20 mouse cellular contexts compared by ENCODE assay signal in genomic region chr1:57851871-57852270, GRCm38 (mm10).
DNase-seq lines count a peak whose midpoint lies in the region; ATAC-seq and TF ChIP-seq lines count a peak whose summit lies in the region.
"Had no signal": no experiment of that assay in that cellular context is flagged by ENCODE, and none has a peak within 500 bp of the region (broad histone marks: within the 10 kb centered on the region; RNA-seq: fewer than 3 reads in every experiment).

No protein-coding gene starts in this region.

- intact Hi-C loops in heart, adult 2 months (cut with DNase I), result loop anchor here (10.0 kb wide), 1 partner anchor 183 kb away; no protein-coding TSS in a partner anchor

- H3K9ac ChIP-seq in heart, adult 2 months (ENCODE audit: low read depth, low read length), result no peak overlapping the region
- H3K9ac ChIP-seq in lung, embryonic 15.5 days, result no peak overlapping the region
- no peak overlapping the region for H3K9ac ChIP-seq in intestine, embryonic 15.5 days
- H3K9ac ChIP-seq: forebrain, embryonic 12.5 days; kidney, embryonic 15.5 days; liver, embryonic 12.5 days; neural tube, embryonic 12.5 days had no signal

- H3K4me2 ChIP-seq in lung, embryonic 15.5 days, result no peak overlapping the region
- 0 out of 2 replicates have a peak overlapping the region, but pooled peaks have one; percentile 28 for H3K4me2 ChIP-seq in intestine, embryonic 15.5 days (replicated peaks)
- H3K4me2 ChIP-seq: forebrain, embryonic 12.5 days; kidney, embryonic 15.5 days; liver, embryonic 12.5 days; neural tube, embryonic 12.5 days had no signal

- no peaks in the 10 kb centered on the region for H3K27me3 ChIP-seq in heart, adult 2 months (ENCODE audit: control insufficient read depth, insufficient read depth, low read length)
- no peaks in the 10 kb centered on the region for H3K27me3 ChIP-seq in lung, embryonic 15.5 days
- H3K27me3 ChIP-seq in intestine, embryonic 15.5 days (replicated peaks), result no peaks in the 10 kb centered on the region
- H3K27me3 ChIP-seq: kidney, embryonic 15.5 days; liver, embryonic 12.5 days; neural tube, embryonic 12.5 days; Patski had no signal

- TF ChIP-seq EP300 in heart, adult 2 months (IDR thresholded peaks at IDR 0.05; ENCODE audit: insufficient read depth, low read depth, low read length), result no peak

- H3K27ac ChIP-seq in heart, adult 2 months, result peak overlapping the region; percentile 85
- peak overlapping the region; percentile 17; the same call in 1 of the 2 replicates for H3K27ac ChIP-seq in lung, embryonic 15.5 days
- no peak overlapping the region for H3K27ac ChIP-seq in intestine, embryonic 15.5 days
- H3K27ac ChIP-seq: forebrain, embryonic 12.5 days; hindbrain, embryonic 10.5 days; kidney, embryonic 15.5 days; liver, embryonic 12.5 days; neural tube, embryonic 12.5 days had no signal

- ATAC-seq in lung, embryonic 15.5 days (ENCODE audit: borderline replicate concordance, extremely low read depth, low FRiP score, low TSS enrichment), result no peak
- ATAC-seq in intestine, embryonic 15.5 days, result no peak
- no peak for ATAC-seq in erythroblast, adult 5-6 weeks (replicated peaks; ENCODE audit: low FRiP score, poor library complexity, severe bottlenecking)
- ATAC-seq in cerebellum, adult (ENCODE audit: insufficient number of reproducible peaks, low FRiP score, low TSS enrichment), result no peak
- ATAC-seq: liver, embryonic 12.5 days; Patski had no signal

- H3K36me3 ChIP-seq in heart, adult 2 months (ENCODE audit: control insufficient read depth, insufficient read depth, low read length), result peaks cover 16% of the 10 kb centered on the region
- H3K36me3 ChIP-seq in lung, embryonic 15.5 days, result peaks cover 7% of the 10 kb centered on the region; the same call in 1 of the 2 replicates
- 0 out of 2 replicates have a peak, but pooled peaks cover 2% of the 10 kb centered on the region for H3K36me3 ChIP-seq in intestine, embryonic 15.5 days
- H3K36me3 ChIP-seq: forebrain, embryonic 12.5 days; hindbrain, embryonic 10.5 days; liver, embryonic 12.5 days; midbrain, embryonic 10.5 days; neural tube, embryonic 12.5 days had no signal

- no peak for TF ChIP-seq POLR2A in heart, adult 2 months (IDR thresholded peaks at IDR 0.05; ENCODE audit: insufficient read depth, low read depth, low read length)
- TF ChIP-seq POLR2A in lung, adult 2 months (IDR thresholded peaks at IDR 0.05; ENCODE audit: borderline replicate concordance, extremely low read depth, low read depth, low read length), result no peak

- H3K4me1 ChIP-seq in heart, adult 2 months (ENCODE audit: control insufficient read depth, insufficient read depth, low read length), result peaks cover 18% of the 10 kb centered on the region
- peaks cover 34% of the 10 kb centered on the region for H3K4me1 ChIP-seq in lung, embryonic 15.5 days
- peaks cover 13% of the 10 kb centered on the region for H3K4me1 ChIP-seq in lung, adult 2 months (ENCODE audit: control insufficient read depth, insufficient read depth, low read length)
- H3K4me1 ChIP-seq in intestine, embryonic 15.5 days (replicated peaks), result 0 out of 2 replicates have a peak, but pooled peaks cover 5% of the 10 kb centered on the region
- H3K4me1 ChIP-seq: liver, embryonic 12.5 days had no signal

- TF ChIP-seq CTCF in heart, adult 2 months (IDR thresholded peaks at IDR 0.05), result no peak
- no peak for TF ChIP-seq CTCF in lung, adult 2 months (IDR thresholded peaks at IDR 0.05; ENCODE audit: insufficient read depth, low read length)

- no peaks in the 10 kb centered on the region for H3K79me2 ChIP-seq in heart, adult 2 months (replicated peaks; ENCODE audit: control insufficient read depth, insufficient read depth, low read length)

- no peak for DNase-seq in heart, adult 2 months
- DNase-seq in heart, adult 11 months, result no peak
- no peak for DNase-seq in lung, adult 2 months
- DNase-seq: adrenal gland, postnatal 25 days; B cell, adult 2 months; cerebellum, adult 8-10 months; layer of hippocampus, postnatal 36 days; right cerebral cortex, postnatal 14 days; thymus, postnatal 36 days had no signal

- H3K4me3 ChIP-seq in heart, adult 2 months, result no peak overlapping the region
- H3K4me3 ChIP-seq in lung, embryonic 15.5 days, result no peak overlapping the region
- no peak overlapping the region for H3K4me3 ChIP-seq in lung, adult 2 months (replicated peaks; ENCODE audit: extremely low read depth, low read depth, low read length)
- H3K4me3 ChIP-seq in intestine, embryonic 15.5 days (replicated peaks), result no peak overlapping the region
- H3K4me3 ChIP-seq: forebrain, embryonic 12.5 days; hindbrain, embryonic 10.5 days; kidney, embryonic 15.5 days; liver, embryonic 12.5 days; midbrain, embryonic 10.5 days; neural tube, embryonic 12.5 days had no signal

- H3K9me3 ChIP-seq in lung, embryonic 15.5 days, result no peaks in the 10 kb centered on the region
- H3K9me3 ChIP-seq in intestine, embryonic 15.5 days, result no peaks in the 10 kb centered on the region
- H3K9me3 ChIP-seq: forebrain, embryonic 12.5 days; hindbrain, embryonic 10.5 days; kidney, embryonic 15.5 days; liver, embryonic 12.5 days; midbrain, embryonic 10.5 days; neural tube, embryonic 12.5 days had no signal

- WGBS in heart, adult 2 months, result 71% methylated on average over 6 of the region's 6 CpGs
- 75% methylated on average over 6 of the region's 6 CpGs for WGBS in lung, embryonic 15.5 days
- 72% methylated on average over 6 of the region's 6 CpGs for WGBS in lung, adult 2 months
- 89% methylated on average over 6 of the region's 6 CpGs for WGBS in intestine, embryonic 15.5 days
